Mouse (Mus musculus): Measurements from ENCODE around the gene Cfdp1.

DNA sequence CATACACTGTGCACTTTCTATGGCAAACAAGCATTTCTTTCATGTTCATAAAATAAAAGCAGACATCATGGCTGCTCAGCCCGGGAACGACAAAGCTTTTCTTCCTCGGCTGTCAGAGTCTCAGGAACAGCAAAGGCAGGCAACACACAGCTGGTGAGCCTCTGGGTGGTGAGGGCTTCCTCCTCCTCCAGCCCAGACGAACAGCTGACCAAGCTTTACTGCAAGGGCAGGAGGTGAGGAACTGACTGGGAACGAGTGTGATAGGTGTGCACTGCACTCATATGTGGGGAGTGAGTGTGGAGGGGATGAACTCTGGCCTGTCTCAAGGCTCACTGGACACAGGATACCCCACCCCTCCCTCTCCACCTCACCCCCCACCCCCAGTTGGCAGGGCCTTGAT is 135.2 kb downstream of the Cfdp1 start:
- TF ChIP-seq CTCF (IDR thresholded peaks at IDR 0.05; ENCODE audit: borderline replicate concordance, insufficient read depth, low read depth, low read length): no peak
- TF ChIP-seq POLR2A (IDR thresholded peaks at IDR 0.05; ENCODE audit: borderline replicate concordance, insufficient read depth, low read length): no peak
